In genomic region chr5:57742924-57743323, GRCm38 (mm10) we compare ENCODE assay signal across 12 mouse cellular contexts. TPM values are rescaled to one million over a fixed set of nuclear protein-coding genes. Genes with fewer than 3 reads are reported as not detected.
DNase-seq lines count a peak whose midpoint lies in the region; ATAC-seq lines count a peak whose summit lies in the region.
"Had no signal": no experiment of that assay in that cellular context is flagged by ENCODE, and none has a peak within 500 bp of the region (broad histone marks: within the 10 kb centered on the region; RNA-seq: fewer than 3 reads in every experiment).

No protein-coding gene starts in this region.

- no peaks in the 10 kb centered on the region for H3K36me3 ChIP-seq in forebrain, embryonic 15.5 days
- H3K36me3 ChIP-seq: neural tube, embryonic 12.5 days had no signal

- no peak overlapping the region for H3K27ac ChIP-seq in forebrain, embryonic 15.5 days (replicated peaks)
- H3K27ac ChIP-seq: layer of hippocampus, adult 2 months; neural tube, embryonic 12.5 days had no signal

- H3K9me3 ChIP-seq in forebrain, embryonic 15.5 days = no peaks in the 10 kb centered on the region
- H3K9me3 ChIP-seq: neural tube, embryonic 12.5 days had no signal

- H3K4me2 ChIP-seq in forebrain, embryonic 15.5 days (replicated peaks) = no peak overlapping the region
- H3K4me2 ChIP-seq: neural tube, embryonic 12.5 days had no signal

- WGBS in forebrain, embryonic 15.5 days = 29% methylated on average over 6 of the region's 6 CpGs

- H3K4me3 ChIP-seq in forebrain, embryonic 15.5 days = no peak overlapping the region
- H3K4me3 ChIP-seq: layer of hippocampus, adult 2 months; neural tube, embryonic 12.5 days had no signal

- ATAC-seq in frontal cortex, adult (ENCODE audit: low TSS enrichment) = peak; percentile 94
- ATAC-seq in hematopoietic stem cell, adult 5-6 weeks (replicated peaks in 1 of 2; ENCODE audit: insufficient read depth in 1 of 2, low FRiP score in 2 of 2, low TSS enrichment in 1 of 2, low read depth in 1 of 2, poor library complexity in 2 of 2, severe bottlenecking in 2 of 2) = peak; percentile 62 to 76
- ATAC-seq in forebrain, embryonic 15.5 days (replicated peaks) = no peak
- no peak for ATAC-seq in monocyte, adult 5-6 weeks (replicated peaks; ENCODE audit: insufficient number of reproducible peaks, low FRiP score, low TSS enrichment, poor library complexity, severe bottlenecking)

- no peak overlapping the region for H3K9ac ChIP-seq in forebrain, embryonic 15.5 days (replicated peaks)
- H3K9ac ChIP-seq: neural tube, embryonic 12.5 days had no signal

- H3K27me3 ChIP-seq in forebrain, embryonic 15.5 days = no peaks in the 10 kb centered on the region
- H3K27me3 ChIP-seq: neural tube, embryonic 12.5 days had no signal

- intact Hi-C loops in left cerebral cortex, postnatal 14 days (cut with DNase I) = no loop called here

- no peak for DNase-seq in frontal cortex, postnatal 25 days (ENCODE audit: low spot score in 2 of 2)
- DNase-seq in cerebellum, adult 11 months = peak; percentile 7
- peak; percentile 98 for DNase-seq in heart, adult 11 months
- DNase-seq in left cerebral cortex, postnatal 14 days (ENCODE audit: low spot score in 2 of 2) = no peak
- DNase-seq: B cell, adult 2 months; lung, adult 2 months had no signal

- peaks cover 3% of the 10 kb centered on the region; the same call in 1 of the 2 replicates for H3K4me1 ChIP-seq in forebrain, embryonic 15.5 days
- H3K4me1 ChIP-seq: neural tube, embryonic 12.5 days had no signal

RNA-seq across cellular contexts. Expression of gene Pcdh7, which starts 25.2 kb away (rescaled TPM):
- 6.6 and 8.1 TPM in 2 replicates for total RNA-seq in hematopoietic stem cell, adult 5-6 weeks (2017)
- 10.7 and 13.3 TPM in 2 replicates for polyA plus RNA-seq in forebrain, embryonic 15.5 days (2015; fragmentation: Nextera tagmentation; extraction: Ambion mirVana)
- total RNA-seq in left cerebral cortex, postnatal 14 days (2021) = 100 to 1,000 TPM; 143 to 159 TPM
- total RNA-seq in monocyte, adult 5-6 weeks (2017) = 0.11 to 0.49 TPM (median 0.19 TPM) in 3 replicates

Comparison
In these comparisons a context has a peak if more than half of its experiments do, and no peak if none do; other contexts are left out.
1. ATAC-seq: peak in frontal cortex, adult (single experiment) and hematopoietic stem cell, adult 5-6 weeks (2 of 2); none in forebrain, embryonic 15.5 days (single experiment) and monocyte, adult 5-6 weeks (single experiment).
2. DNase-seq: peak in cerebellum, adult 11 months (single experiment) and heart, adult 11 months (single experiment); none in frontal cortex, postnatal 25 days (0 of 2) and left cerebral cortex, postnatal 14 days (0 of 2).
3. RNA of gene Pcdh7, which starts 25.2 kb away (total RNA-seq): 143 to 159 TPM in left cerebral cortex, postnatal 14 days; 6.6 to 8.1 TPM in hematopoietic stem cell, adult 5-6 weeks and 0.11 to 0.49 TPM in monocyte, adult 5-6 weeks; every median in the first group is over 10 times any median in the second.